Mouse (Mus musculus) hindbrain, embryonic 16.5 days (tissue): ENCODE results near the gene Rpl34. TPM values are rescaled to one million over a fixed set of nuclear protein-coding genes. Genes with fewer than 3 reads are reported as not detected.

Experiments used
- ATAC-seq: fragments of 200-750 bp; cut with Nextera tagmentation; 2 replicates; pipeline ENCODE4 v1.8.0; 2017; ENCODE audit warnings: moderate TSS enrichment, moderate library complexity
- H3K27ac ChIP-seq: fragments of 300-500 bp; sonication (generic); 2 replicates; pipeline ENCODE4 v1.5.1; 2014; ENCODE audit warnings: low read depth, mild to moderate bottlenecking, control low read depth, low read length, moderate library complexity
- H3K27me3 ChIP-seq: fragments of 300-500 bp; sonication (generic); replicated peaks from 2 replicates; pipeline ENCODE4 v1.6.1; 2014; ENCODE audit warnings: low read length; ENCODE audit not compliant: control insufficient read depth, insufficient read depth
- H3K36me3 ChIP-seq: fragments of 300-500 bp; sonication (generic); 2 replicates; pipeline ENCODE4 v1.6.1; 2014; ENCODE audit warnings: mild to moderate bottlenecking, low read length, moderate library complexity, mixed read lengths; ENCODE audit not compliant: control insufficient read depth, insufficient read depth
- H3K4me1 ChIP-seq: fragments of 300-500 bp; sonication (generic); 2 replicates; pipeline ENCODE4 v1.6.1; 2014; ENCODE audit warnings: low read depth, low read length; ENCODE audit not compliant: control insufficient read depth, insufficient read depth
- H3K4me2 ChIP-seq: fragments of 300-500 bp; sonication (generic); 2 replicates; pipeline ENCODE4 v1.6.1; 2014; ENCODE audit warnings: mild to moderate bottlenecking, low read length, control low read depth, moderate library complexity
- H3K4me3 ChIP-seq: fragments of 300-500 bp; sonication (generic); 2 replicates; pipeline ENCODE4 v1.5.1; 2014; ENCODE audit warnings: mild to moderate bottlenecking, low read length, control low read depth, moderate library complexity
- H3K9ac ChIP-seq: fragments of 300-500 bp; sonication (generic); 2 replicates; pipeline ENCODE4 v1.6.1; 2014; ENCODE audit warnings: low read depth, mild to moderate bottlenecking, control low read depth, low read length, moderate library complexity
- H3K9me3 ChIP-seq: fragments of 300-500 bp; sonication (generic); 2 replicates; pipeline ENCODE4 v1.6.1; 2014; ENCODE audit warnings: mild to moderate bottlenecking, low read length, moderate library complexity; ENCODE audit not compliant: control insufficient read depth
- WGBS: fragments of 180-500 bp; shearing (Covaris S2); extraction: QIAGEN DNeasy Blood & Tissue Kit; methylation state at CpG from one replicate; pipeline ENCODE4 v1.1.7; 2014; 5-methylcytosine and 5-hydroxymethylcytosine counted together
- polyA plus RNA-seq: library from polyadenylated mRNA; unstranded; fragments of >200 nt; fragmentation: Nextera tagmentation; extraction: Ambion mirVana; gene quantifications from 2 replicates; pipeline ENCODE4 v1.2.1, GENCODE M21; 2015

The Rpl34 gene
- polyA plus RNA-seq, 1 experiment from 2014 or later = 448 TPM

DNA sequence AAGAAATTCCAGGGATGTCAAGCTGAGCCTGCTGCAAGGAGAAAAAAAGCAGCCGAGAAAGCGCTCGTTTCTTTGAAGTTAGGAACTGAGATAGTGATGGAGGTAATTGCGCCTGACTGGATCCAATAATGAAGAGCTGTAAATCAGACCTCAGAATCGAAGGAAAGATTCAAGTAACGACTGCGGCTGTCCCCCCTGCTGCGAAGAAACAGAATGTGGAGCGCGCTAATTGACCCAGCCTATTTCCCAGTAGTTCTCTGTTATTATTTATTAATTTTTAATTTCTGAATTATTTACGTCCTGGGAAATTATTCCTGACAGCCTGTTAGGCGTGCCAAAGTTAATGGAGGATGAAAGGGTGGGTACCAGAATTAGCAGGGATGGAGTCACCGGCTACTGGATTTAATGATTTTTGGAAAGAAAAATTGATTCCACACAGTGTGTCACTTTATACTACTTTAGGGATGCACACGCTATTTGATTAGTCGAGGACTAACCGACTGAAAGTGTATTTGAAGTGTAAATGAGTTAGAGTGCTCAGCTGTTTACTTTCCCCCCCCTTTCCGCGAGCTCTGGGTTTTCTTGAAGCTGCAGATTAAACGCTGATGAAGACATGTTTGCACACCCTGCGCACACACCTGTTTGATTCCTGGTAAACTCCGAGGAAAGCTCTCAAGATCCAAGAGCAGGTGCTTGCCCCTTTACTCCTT is 7.6 kb upstream of the Rpl34 start:
- peaks cover 2% of the 10 kb centered on the region; the same call in 1 of the 2 replicates for H3K4me1 ChIP-seq
- ATAC-seq = peak; percentile 76; the same call in 1 of the 2 replicates
- peak overlapping the region; percentile 31; the same call in 1 of the 2 replicates for H3K4me2 ChIP-seq
- no peaks in the 10 kb centered on the region for H3K27me3 ChIP-seq
- no peak overlapping the region for H3K27ac ChIP-seq
- H3K9me3 ChIP-seq = no peaks in the 10 kb centered on the region
- no peak overlapping the region for H3K4me3 ChIP-seq
- H3K9ac ChIP-seq = no peak overlapping the region
- WGBS = 33% methylated on average over 21 of the region's 21 CpGs
- H3K36me3 ChIP-seq = no peaks in the 10 kb centered on the region

DNA sequence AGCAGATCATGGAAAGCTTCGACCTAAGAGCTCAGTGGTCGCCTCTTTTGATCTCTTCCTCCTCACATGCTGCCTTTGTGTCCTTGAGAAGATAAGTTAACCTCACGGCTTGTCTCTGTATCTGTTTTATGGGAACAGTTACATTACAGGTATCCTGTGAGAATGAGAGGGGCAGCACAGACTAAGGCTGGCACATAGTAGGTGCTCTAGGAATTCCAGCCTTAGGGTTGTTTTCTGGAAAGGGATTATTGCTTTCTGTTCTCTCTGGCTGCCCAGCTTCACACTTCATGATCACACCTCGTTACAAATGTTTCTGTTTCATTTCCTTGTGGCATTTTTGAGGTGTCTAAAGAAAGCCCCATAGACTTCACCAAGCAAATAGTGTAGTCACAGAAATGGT is 6.6 kb upstream of the Rpl34 start:
- Histone ChIP-seq H3K27ac (no peak overlapping the region), H3K9ac (no peak overlapping the region), H3K36me3 (no peaks in the 10 kb centered on the region), H3K4me2 (no peak overlapping the region), H3K4me1 (peaks cover 2% of the 10 kb centered on the region; the same call in 1 of the 2 replicates), H3K27me3 (no peaks in the 10 kb centered on the region), H3K4me3 (no peak overlapping the region), H3K9me3 (no peaks in the 10 kb centered on the region)
- no peak for ATAC-seq
- 61% methylated on average over 4 of the region's 4 CpGs for WGBS

DNA sequence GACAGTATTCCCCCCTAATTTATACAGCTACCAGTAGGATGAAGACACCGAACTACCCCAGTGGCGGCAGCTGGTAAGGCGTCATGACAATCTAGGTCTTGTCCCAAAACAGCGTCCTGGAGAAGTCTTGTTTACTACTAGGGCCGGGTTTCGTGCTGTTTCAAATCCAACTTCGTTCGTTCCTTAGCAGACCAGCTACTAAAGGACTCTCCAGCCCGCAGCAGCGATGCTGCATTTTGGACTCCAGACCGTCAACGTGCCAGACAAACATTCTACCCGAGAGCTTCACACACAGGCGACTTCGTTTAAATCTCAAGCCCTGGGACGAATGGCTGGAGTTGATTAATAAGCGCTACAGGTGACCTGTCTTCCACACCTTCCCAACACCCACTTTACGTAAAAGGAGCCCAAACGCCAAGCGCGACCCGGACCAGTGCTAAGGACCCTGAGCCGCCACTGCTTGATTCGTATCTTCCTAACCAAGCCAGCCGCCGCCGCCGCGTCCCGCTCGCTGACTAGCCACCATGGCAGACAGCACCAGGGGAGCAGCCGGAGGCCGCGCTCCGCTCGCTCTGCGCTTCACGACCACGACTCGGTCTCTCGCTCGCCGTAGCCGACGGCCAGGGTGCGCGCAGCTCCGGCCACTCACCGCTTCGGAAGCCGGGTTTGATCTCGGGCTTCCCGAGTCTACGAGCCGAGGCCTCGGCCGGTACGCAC is 568 bp downstream of the Rpl34 start:
- WGBS = under 1% methylated on average over 58 of the region's 58 CpGs
- Histone ChIP-seq H3K27ac (peak overlapping the region; percentile 78), H3K4me2 (peak overlapping the region; percentile 81), H3K36me3 (peaks cover 23% of the 10 kb centered on the region), H3K9me3 (no peaks in the 10 kb centered on the region), H3K4me1 (peaks cover 17% of the 10 kb centered on the region), H3K4me3 (peak overlapping the region; percentile 99), H3K27me3 (no peaks in the 10 kb centered on the region), H3K9ac (peak overlapping the region; percentile 94)
- ATAC-seq = peak; percentile 75

DNA sequence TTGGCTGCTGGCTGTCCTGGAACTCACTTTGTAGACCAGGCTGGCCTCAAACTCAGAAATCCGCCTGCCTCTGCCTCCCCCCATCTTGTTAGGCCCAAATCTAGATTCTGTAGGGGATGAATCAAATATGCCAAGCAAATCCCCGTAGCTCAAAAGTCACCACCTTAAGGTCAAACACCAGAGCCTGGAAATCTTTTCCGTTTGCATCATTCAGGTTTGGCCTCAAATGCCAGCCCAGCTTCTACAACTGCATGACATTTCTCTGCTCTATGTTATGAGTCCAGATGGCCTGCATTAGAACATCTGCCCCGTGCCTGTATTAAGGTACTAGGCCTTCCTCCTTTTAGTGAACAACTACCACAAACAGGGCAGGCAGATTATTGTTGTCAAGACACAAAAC is 2.5 kb downstream of the Rpl34 start:
- H3K36me3 ChIP-seq = peaks cover 25% of the 10 kb centered on the region
- H3K9ac ChIP-seq = no peak overlapping the region
- peaks cover 17% of the 10 kb centered on the region for H3K4me1 ChIP-seq
- no peak overlapping the region for H3K4me2 ChIP-seq
- no peaks in the 10 kb centered on the region for H3K27me3 ChIP-seq
- H3K4me3 ChIP-seq = no peak overlapping the region
- ATAC-seq = no peak
- no peak overlapping the region for H3K27ac ChIP-seq
- H3K9me3 ChIP-seq = no peaks in the 10 kb centered on the region
- WGBS = 90% methylated on average over 4 of the region's 4 CpGs

DNA sequence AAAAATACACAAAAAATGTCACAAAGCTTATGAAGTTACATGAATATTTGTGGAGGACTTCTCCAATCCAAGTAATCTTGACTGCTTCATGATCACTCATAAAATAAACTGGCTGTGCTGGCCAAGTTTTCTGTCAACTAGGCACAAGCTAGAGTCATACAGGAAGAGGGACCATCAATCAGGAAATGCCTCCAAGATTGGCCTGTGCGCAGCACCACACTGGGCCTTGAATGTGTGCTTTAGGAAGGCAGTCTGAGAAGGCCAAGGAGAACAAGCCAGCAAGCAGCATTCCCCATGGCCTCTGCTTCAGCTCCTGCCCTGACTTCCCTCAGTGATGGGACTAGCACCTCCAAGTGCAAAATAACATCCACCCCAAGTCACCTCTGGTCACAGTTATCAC is 3.2 kb downstream of the Rpl34 start:
- Histone ChIP-seq H3K9ac (no peak overlapping the region), H3K36me3 (peaks cover 25% of the 10 kb centered on the region), H3K4me3 (no peak overlapping the region), H3K4me2 (no peak overlapping the region), H3K27me3 (no peaks in the 10 kb centered on the region), H3K27ac (no peak overlapping the region), H3K4me1 (peaks cover 17% of the 10 kb centered on the region), H3K9me3 (no peaks in the 10 kb centered on the region)
- ATAC-seq = no peak
- 79% methylated on average over 1 of the region's 1 CpGs for WGBS

DNA sequence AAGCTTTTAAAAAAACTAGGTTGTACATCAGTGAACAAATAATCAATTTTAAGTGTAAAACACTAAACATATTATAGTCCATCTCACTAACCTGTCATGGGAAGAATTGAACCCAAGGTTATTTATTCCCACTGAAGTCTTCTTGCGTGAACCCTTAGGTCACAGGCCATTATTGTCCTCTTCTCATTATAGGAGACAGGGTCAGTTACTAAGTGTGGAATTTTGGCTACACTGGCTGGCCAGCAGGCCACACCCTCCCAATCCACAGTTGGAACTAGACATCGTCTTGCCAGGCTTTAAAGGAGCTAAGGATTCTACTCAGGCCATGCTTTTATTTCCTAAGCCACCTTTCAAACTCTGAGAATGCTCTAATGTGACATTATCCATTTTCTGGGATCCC is 4.5 kb downstream of the Rpl34 start:
- Histone ChIP-seq H3K4me3 (no peak overlapping the region), H3K27me3 (no peaks in the 10 kb centered on the region), H3K9me3 (no peaks in the 10 kb centered on the region), H3K4me2 (no peak overlapping the region), H3K27ac (no peak overlapping the region), H3K36me3 (peaks cover 25% of the 10 kb centered on the region), H3K9ac (no peak overlapping the region), H3K4me1 (peaks cover 13% of the 10 kb centered on the region)
- 63% methylated on average over 2 of the region's 2 CpGs for WGBS
- no peak for ATAC-seq

DNA sequence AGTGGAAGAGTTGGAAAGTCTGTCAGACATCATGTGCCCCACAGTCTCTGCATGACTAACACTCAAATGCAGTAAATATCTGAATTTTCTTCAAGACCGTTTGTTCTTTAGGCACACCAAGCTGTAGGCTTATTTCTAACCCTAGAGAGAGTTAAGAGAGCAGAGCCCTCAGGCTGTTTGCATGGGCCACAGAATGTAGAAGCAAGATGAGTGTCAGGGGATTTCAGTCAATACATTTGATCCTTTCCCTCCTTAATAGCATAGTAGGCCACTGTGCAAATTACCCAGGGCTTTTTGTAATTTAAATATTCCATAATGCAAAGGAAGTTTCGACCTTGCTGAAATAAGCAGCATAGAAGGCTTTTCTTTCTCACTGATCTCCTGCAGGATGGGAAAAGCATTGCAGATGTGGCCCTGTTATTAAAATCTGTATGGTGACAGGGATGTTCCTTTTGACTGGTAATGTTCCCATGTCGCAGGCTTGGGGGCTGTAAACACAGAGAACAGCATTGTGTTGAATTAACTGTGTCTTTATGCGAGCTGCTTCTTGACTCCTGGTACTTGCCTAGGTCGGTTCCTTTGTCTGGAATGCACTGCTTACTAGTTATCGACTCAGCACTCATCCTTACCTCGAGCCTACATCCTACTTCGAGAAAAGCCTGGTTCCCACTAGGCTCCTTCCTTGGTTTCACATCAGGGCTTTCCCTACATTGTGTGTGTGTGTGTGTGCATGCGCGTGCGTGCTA is 7.3 kb downstream of the Rpl34 start:
- Histone ChIP-seq H3K27me3 (no peaks in the 10 kb centered on the region), H3K36me3 (peaks cover 21% of the 10 kb centered on the region), H3K4me3 (no peak overlapping the region), H3K4me1 (peaks cover under 1% of the 10 kb centered on the region; the same call in 1 of the 2 replicates), H3K4me2 (no peak overlapping the region), H3K9ac (no peak overlapping the region), H3K27ac (no peak overlapping the region), H3K9me3 (no peaks in the 10 kb centered on the region)
- no peak for ATAC-seq
- WGBS = 71% methylated on average over 11 of the region's 11 CpGs

DNA sequence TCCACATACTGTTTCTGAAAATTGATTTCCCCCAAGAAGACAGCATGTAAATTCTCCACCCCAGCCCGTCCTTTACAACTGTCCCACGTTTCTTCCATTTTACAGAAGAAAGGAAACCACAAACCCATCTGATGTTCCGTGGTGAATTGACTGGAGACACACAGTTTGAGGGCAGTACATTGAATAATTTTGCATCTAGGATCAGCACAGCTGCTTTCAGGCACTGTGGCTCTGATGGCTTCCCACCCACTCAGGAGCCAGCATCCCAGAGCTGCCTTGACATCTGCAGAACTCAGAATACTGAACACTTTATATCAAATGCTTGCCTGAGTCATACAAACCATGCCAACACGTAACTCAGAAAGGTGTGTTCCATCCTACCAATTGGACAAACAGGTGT is 10.0 kb downstream of the Rpl34 start:
- H3K4me1 ChIP-seq = no peaks in the 10 kb centered on the region
- no peak overlapping the region for H3K9ac ChIP-seq
- H3K4me3 ChIP-seq = no peak overlapping the region
- 0 out of 2 replicates have a peak, but pooled peaks cover 2% of the 10 kb centered on the region for H3K36me3 ChIP-seq
- WGBS = 86% methylated on average over 4 of the region's 4 CpGs
- H3K27ac ChIP-seq = no peak overlapping the region
- H3K4me2 ChIP-seq = no peak overlapping the region
- no peak for ATAC-seq
- H3K27me3 ChIP-seq = no peaks in the 10 kb centered on the region
- no peaks in the 10 kb centered on the region for H3K9me3 ChIP-seq

DNA sequence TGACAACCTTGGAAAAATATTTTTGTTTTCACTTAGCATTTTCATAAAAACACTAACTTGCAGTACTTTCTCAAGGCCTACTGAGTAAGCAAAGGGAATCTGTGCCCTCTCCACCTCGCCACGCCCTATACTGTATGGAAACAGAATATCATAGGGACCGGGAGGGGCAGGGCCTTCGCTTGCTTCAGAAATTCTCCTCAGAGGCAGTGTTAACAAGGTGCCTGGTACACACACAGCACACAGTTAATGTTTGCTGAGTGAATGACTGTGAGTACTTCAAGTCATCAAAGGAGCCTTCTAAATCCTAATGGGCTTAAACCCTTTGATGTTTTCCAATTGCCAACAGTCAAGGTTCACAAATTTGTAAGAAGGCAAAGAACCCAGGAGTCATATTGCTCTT is 11.3 kb downstream of the Rpl34 start:
- no peaks in the 10 kb centered on the region for H3K9me3 ChIP-seq
- WGBS = 93% methylated on average over 4 of the region's 4 CpGs
- no peak for ATAC-seq

More for the DNA sequence above, 11.3 kb downstream of the Rpl34 start:
- Histone ChIP-seq H3K4me2 (no peak overlapping the region), H3K4me3 (no peak overlapping the region), H3K27me3 (no peaks in the 10 kb centered on the region), H3K27ac (no peak overlapping the region), H3K9ac (no peak overlapping the region), H3K36me3 (no peaks in the 10 kb centered on the region), H3K4me1 (no peaks in the 10 kb centered on the region)
